Mouse (Mus musculus) A20 (cell line): ENCODE results near the gene Etfbkmt.
"Not testable (repeated sequence)": the region's sequence is repeated elsewhere in the genome, so short reads cannot be mapped to it uniquely, and the experiment has no call there.

Source experiments
- DNase-seq: peaks from one replicate; pipeline ENCODE4 v3.0.0-alpha.2; 2011; ENCODE audit warnings: low read depth, low spot score

Gene Etfbkmt

DNA sequence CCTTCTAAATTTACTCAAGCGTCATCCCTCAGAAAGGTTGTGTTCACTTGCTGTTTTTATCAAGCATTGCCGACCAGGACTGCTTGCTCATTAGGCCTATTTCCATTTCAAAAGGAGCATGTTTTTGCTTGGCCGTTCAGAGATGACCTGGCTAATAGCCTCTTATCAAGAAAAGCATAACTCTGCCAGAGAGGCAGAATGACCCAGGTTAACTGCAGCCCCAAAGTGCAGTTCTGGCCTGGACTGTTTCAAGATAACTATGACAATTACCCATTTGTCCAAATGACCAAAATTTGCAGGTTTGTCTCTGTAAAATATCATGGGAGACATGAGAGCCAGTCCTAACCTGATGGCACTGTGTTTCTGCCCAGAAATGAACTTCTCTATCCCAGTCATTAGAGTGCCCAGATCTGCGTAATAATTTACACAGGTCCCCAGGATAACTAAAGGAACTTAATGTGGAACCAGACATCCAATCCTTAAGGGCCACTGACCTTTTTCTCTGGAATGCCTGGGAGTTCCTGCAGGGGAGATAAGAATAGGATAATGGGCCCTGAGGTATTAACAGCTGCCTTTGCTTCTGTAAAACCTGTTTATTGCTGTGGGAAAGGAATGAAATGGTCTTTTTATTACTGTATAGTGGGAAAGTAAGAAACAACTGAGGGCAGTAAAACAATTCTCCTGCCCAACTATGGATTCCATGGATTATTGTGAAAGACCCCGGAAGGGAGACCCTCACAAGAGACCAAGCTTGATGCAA, 5.1 kb upstream of the Etfbkmt start:
- no peak for DNase-seq

DNA sequence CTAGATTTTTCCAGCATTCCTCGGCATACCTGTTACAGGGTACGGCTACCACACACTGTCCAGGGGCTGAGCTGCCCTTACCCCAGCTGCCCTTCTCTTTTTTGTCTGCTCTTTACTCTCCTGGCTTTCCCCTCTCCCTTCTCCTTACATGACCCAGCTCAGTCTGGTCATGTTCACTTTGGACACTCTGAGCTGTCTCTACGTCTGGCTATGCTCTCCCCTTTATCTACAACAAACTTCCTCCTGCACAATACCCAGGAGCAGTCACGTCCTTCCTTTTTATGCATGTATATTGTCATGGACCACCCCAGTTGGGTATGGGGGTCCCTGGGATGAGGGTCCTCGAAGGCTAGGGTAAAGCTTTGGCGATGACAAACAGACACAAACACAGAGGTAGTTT, 4.0 kb upstream of the Etfbkmt start:
- DNase-seq: no peak

DNA sequence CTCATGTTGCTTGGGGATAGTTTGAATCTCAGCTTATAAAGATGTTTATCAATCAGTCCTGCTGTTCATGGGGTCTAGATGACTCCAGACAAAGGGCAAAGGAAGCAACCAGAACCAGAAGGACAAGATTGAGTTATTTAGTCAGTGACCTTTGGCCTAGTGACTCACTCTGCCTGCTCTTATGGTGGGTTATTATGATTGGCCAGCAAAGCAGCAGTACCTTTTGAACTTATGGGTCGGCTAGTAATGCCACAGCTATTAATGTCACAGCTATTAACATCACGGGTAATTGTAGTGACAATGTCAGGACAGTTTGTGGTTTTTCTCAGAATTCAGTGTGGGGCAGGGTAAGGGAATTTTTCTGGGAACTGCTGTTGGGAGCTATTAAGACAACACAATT, 1.7 kb upstream of the Etfbkmt start:
- DNase-seq: no peak

DNA sequence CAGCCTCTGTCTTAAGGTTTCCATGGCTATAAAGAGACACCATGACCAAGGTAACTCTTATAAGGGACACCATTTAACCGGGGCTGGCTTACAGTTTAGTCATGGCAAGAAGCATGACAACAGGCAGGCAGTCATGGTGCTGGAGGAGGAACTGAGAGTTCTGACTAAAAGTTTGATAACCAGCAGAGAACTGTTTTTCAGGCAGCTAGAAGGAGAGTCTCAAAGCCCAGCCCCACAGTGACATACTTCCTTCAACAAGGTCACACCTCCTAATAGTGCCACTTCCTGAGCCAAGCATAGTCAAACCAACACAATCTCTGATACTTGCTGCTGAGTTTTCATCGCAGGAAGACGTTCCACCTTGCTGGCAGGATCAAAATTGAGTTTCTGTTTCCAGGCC, 638 bp upstream of the Etfbkmt start:
- peak; percentile 64 for DNase-seq

DNA sequence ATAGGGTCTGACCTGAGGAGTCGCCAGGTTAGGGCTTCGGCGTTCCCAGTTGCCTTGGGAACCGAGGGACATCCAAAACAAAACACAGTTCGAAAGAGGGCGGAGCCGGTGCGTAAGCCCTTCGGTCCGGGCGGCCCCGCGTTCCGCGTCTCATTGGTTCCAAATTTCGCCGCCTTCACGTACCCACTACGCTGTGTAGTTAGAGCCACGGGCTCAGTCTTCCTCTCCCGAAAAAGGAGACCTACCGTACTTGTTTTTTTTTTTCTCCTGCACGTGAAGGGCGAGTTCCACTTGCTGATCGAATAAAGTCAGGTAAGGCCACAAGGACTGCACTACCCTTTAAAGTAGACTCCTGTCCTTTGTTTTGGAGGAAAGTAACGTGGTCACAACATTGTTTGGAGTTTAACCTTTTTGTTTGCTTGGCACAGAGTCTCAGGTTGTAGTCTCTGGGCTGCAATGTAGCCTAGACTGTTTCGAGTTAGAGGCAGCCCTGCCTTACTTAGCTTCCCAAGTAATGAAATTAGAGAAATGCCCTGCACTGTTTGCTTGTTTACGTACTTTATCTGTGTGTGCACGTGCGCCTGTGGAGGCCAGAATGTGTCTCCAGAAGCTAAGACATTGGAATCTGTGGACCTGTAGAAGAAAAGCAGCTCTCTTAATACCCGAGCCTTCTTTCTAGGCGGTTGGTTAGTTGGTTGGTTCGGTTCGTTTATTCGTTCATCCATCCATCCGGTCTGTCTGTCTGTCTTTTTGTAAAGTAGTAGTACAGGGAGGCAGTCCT, 1.9 kb downstream of the Etfbkmt start:
- peak; percentile 95 for DNase-seq

DNA sequence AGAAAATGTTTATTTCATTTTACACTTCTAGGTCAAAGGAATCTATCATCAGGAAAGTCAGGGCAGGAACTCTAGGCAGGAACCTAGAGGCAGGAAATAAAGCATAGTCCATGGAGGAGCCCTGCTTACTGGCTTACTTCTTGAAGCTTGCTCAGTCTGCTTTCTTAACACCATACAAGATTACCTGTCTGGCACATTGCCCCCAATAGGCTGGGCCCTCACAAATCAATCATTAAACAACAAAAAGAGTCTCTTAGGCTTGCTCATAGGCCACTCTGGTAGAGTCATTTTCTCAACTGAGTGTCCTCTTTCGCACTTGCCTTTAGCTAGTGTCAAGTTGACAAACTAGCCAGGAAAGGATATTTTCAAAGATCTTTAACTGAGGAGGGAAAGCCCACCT, 5.5 kb downstream of the Etfbkmt start:
- DNase-seq: no peak

DNA sequence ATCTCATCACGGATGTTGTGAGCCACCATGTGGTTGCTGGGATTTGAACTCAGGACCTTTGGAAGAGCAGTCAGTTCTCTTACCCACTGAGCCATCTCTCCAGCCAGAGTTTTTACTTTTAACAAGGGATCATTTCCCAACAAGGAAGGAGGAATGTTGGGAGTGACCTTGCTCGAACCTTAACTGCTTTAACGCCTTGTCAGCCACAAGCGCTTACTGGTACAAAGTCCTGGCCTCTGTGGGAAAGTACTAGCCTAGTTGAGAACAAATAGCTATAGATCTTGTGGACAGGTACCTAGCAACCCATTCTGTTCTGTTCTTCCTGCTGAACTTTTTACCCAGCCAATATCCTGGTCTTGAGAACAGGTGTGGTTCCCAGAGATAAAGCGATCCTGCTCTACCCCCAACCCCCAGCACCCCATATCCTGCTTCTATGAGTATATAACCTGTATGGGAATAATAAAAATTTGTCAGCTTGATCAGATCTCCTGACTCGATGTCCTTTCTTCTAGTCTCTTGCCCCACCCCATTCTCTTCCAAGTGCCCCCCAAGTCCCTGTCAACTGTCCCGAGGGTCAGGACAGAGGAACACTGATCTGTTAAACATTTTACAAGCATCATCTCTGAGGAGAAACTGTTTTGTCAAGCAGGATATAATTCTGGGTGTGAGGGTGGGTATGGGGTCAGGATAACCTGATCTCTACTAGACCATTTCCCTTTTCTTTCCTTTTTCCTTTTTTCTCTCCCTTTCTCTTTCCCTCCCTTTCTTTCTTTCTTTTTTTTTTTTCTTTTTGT, 9.0 kb downstream of the Etfbkmt start:
- no peak for DNase-seq

DNA sequence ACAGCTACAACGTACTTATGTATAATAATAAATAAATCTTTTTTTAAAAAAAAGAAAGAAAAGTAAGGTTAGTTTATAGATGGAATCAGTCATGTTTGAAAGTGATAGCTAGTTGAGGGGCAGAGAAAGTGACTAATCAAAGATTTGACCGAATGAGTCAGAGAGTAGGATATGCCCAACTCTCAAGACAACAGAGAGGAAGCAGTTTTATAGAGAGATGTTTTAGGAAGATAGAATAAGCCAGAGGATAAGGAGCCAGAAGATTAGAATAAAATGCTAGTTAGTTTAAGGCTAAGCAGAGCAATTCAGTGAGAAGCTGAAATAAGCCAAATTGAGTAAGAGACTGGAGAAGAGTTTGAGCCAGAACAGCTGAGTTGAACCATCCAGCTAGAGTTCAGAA, 12.5 kb downstream of the Etfbkmt start:
- DNase-seq: no peak

DNA sequence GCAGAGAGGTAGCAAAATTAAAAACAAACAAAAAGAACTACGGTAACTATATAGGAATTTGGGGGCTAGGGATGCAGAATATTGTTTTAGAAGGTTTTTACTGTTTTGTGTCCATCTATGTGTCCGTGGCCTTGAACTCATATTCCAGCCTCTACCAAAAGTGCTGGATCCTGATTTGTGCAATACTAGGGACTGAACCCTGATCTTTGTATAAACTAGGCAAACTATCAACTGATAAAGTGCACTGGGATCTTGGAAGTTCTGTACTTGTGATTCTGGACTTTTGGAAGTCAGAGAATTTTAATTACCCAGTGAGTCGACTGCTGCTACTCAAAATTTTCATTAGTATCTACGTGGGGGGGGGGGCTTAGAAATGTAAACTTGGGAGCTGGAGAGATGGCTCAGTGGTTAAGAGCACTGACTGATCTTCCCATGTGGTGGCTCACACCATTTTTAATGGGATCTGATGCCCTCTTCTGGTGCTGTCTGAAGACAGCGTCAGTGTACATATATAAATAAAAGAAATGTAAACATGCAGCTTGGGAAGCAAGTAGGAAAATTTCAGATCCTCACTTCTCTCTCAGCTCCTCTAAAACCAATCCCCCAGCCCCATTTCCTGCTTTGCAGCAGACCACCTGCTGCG, 13.9 kb downstream of the Etfbkmt start:
- DNase-seq: no peak

DNA sequence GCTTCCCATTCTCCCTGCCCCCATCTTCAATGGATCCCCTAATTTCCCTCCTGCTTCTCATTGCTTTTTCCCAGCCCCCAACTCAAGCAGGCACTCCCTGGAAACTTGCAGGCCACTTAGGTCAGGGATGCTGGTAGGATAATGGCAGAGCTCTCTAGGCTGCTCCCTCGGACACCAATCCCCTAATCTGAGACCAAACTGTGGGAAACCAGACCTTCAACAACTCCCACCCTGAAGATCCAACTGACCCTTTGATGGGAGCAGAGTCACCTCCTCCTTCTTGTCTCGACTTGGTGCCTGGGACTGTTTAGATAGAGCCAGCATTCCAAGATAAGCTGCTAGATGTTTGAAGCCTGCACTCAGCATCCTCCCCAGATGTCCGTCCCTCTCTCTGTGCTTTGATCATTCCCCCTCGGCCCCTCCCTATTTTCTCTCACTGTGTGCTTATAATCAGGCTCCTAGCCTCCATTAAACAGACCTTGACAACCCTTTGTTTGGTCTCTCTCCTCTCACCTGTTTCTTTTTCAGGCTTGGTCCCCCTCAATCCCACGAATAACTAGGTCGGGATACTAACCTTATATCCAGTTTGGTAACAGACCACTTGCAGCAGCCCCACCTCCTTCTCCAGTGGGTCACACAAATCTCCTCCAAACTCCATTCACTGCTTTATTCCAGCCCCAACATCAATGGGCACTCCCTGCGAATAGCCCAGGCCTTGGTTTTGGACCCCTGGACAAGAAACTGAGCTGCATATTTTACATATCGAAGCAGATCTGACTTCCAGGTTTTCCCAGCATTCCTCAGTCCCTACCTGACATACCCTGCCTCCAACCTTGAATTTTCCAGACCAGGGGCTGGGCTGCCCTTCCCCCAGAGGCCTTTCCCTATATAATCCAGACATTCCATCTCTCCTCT, 14.7 kb downstream of the Etfbkmt start:
- DNase-seq: no peak

DNA sequence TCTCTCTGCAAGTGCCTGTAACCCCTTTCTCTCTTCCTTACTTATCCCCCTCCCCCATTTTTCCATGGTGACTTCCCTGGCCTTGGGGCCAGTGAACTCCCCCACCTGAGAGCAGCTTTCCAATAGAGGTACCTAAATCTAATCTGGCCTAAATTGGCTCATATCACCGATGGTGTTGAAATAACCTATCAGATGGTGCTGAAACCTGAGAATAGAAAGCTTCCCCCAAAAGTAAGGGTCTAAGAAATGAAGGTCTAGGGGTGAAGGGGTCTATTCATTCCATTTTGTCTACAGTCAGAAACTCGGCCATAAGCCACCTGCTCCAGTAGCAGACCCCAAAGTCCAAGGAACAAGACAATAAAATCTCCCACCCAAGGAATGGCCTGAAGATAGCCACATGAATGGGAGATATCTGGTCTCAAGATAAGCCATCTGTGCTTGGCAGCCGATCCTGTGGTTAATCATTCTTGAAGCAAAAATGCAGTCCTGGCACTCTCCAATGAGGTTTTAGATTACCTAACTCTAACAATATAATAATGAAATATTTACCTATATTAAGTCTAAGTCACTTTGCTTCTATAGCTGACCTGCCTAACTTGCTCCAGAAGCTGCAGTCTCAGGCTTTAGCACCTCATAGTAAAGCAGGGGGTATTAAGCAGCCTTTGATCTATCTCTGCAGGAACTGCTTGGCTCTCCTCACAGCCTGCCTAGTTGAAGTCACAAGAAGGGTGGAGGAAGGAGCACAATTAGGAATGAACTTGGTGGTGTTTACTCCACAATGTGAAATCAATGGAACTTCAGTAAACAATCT, 15.6 kb downstream of the Etfbkmt start:
- no peak for DNase-seq

DNA sequence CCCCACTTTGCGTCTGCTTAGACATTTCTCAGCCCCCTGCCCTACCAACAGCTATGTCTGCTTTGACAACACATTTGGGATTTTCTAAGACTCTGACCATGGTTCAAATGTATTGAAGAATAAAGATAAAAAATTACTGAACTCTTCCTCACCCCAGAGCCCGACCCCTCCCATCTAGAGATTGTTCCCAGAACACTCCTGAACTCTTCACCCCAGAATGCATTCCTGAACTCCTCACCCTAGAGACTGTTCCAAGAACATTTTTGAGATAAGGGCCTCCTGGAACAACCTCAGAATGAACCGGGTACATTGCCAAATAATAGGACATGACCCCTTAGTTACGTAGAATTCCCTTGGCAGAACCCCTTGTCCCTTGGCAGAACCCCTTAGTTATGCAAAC, 27.4 kb downstream of the Etfbkmt start:
- not testable (repeated sequence) for DNase-seq

DNA sequence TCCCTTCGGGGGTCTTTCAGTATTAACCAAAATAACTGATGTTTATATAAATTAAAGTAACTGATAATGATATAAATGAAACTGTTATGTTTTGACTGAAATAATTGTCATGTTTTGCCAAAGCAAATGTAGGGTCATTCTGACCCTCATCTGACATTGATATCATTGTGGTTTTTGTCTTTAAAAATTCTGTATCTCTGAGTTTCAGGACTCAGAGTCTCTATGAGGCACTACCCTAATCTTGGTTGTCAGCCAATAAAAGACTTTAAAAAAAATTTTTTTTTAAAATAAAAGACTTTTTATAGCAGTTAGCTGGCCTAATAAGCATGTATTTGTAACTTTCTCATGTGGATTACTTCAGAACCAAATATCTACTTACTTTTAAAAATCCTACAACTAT, 28.0 kb downstream of the Etfbkmt start:
- DNase-seq: no peak

DNA sequence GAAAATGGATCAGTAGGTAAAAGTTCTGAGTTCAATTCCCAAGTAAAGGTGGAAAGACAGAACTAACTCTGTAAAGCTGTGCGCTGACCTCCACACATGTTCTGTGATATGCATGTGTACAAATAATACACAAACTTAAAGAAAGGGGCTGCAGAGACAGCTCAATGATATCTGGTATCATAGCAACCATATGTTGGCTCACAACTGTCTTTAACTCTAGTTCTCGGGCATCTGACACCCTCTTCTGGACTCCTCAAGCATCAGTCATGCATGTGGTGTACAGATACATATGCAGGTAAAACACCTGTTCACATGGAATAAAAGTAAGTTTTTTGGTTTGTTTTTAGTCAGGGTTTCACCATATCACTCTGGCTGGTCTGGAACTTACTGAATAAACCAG, 28.8 kb downstream of the Etfbkmt start:
- no peak for DNase-seq

DNA sequence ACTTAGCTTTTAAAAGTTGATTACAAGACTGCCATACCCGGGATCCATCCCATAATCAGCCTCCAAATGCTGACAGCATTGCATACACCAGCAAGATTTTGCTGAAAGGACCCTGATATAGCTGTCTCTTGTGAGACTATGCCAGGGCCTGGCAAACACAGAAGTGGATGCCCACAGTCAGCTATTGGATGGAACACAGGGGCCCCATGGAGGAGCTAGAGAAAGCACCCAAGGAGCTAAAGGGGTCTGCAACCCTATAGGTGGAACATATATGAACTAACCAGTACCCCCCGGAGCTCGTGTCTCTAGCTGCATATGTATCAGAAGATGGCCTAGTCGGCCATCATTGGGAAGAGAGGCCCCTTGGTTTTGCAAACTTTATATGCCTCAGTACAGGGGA, 30.3 kb downstream of the Etfbkmt start:
- DNase-seq: not testable (repeated sequence)

DNA sequence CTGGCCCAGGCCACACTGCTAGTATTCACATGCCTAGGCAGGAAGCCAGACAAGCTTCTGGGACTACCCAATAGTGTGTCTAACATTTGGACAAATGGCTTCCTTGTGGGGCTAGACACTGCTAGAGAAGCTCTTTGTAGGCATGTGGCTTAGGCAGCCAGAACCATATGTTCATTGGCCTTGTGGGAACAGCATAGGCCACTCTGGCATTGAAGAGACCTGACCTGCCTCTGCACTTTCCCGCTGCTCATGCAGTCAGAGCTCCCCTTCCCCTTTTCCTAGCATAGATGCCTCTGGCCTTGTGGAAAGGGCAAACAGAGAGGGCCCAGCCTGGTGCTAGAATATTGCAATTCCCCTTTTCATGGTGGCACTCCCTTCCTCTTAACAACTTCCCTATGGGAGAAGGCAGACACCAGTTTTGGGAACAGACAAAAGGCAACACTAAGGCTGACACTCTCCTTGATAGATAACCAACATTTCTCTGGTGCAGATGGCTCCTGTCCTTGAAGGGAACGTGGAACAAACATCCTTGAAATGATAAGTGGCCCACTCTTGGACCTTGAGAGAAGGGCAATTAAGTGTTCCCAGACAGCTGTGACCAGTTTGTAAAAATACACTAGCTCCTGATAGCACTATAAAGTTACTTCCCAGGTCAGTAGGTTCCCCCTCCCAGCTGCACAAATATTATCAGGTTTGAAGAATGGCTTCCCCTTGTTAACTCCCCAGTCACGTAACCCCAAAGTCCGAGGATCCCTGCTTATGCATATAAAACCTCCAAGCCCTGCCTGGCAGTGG, 34.4 kb downstream of the Etfbkmt start:
- DNase-seq: no peak

DNA sequence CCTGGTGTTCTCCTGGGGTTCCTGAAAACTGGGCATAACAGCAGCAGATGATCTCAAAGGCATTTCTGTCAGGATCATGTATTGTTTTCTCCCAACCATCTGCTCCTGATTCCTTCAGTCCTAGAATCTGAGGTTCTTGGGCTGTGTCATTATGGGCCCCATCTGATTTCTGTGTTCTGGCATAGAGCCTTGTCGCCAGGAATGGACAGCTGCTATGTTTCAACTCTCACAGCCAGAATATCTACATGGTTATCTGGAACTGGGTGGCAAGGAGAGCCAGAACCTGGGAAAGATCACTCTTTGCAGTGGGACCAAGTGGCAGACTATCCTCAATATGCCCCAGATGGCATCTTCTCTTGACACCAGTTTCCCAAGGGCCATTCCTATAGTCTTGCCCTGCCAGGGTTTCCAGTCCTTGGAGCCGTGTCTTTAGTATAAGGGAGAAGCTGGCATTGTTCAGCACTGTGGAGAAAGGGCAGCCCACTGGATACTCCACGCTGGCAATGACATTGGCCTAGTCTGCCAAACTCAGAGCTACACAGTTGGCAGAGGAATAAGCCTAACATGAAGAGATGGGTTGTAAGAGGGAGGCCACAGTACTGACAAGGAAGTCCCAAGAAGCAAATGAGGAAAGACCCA, 35.4 kb downstream of the Etfbkmt start:
- no peak for DNase-seq

DNA sequence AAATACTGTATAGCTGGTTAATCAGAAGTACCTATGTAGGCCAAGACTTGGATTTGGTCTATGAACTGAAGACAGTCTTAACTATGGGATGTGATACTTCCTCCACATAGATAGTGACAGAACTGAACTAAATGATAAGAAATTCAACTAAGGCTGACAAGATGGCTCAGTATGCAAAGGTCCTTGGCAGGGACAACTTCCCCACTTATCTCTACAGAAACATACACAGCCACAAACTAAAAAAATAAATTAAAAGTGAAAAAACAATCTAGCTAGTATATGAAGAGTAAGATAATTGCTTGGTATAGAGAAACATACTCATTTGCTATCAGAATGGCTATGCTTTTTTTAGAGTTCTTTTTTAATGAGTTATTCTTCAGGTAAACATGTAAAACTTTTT, 39.4 kb downstream of the Etfbkmt start:
- no peak for DNase-seq

DNA sequence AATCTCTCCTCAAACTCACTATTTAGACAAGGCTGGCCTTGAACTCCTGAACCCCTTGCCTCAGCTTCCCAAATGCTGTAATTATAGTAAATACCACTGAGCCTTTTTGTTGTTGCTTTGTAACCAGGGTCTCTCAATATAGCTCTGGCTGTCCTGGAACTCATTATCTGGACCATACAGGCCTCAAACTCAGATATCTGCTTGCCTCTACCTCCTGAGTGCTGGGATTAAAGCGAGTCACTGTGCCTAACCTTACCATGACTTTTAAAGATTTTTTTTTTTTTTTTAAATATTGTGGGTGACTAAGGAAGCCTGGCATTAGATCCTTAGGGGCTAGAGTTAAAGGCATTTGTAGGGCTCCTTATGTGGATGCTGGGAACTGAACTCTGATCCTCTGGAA, 44.4 kb downstream of the Etfbkmt start:
- no peak for DNase-seq
